Mouse (Mus musculus): ENCODE data around the gene Gstt2. TPM values are rescaled to one million over a fixed set of nuclear protein-coding genes. Genes with fewer than 3 reads are reported as not detected.
A peak's percentile ranks its signal among the peaks of the same experiment; 100 is the strongest.

The Gstt2 gene
- total and polyA plus RNA-seq, 2 experiments from 2014 or later = 10.2 to 11.1 TPM

- H3K9me3 ChIP-seq (ENCODE audit: low read length) = no peaks in the 10 kb centered on the region
Measured at GRCm38 (mm10) chr10:75880351-75880750, 43.1 kb upstream of the Gstt2 start.

GRCm38 (mm10) chr10:75878836-75879235 is 41.6 kb upstream of the Gstt2 start:
- Histone ChIP-seq H3K27ac (no peak overlapping the region), H3K4me3 (ENCODE audit: low read length) (no peak overlapping the region), H3K9me3 (ENCODE audit: low read length) (no peaks in the 10 kb centered on the region), H3K9ac (replicated peaks; ENCODE audit: low read length) (no peak overlapping the region), H3K27me3 (ENCODE audit: insufficient read depth, low read length) (no peaks in the 10 kb centered on the region), H3K4me1 (ENCODE audit: insufficient read depth, low read length) (peaks cover under 1% of the 10 kb centered on the region; the same call in 1 of the 2 replicates), H3K4me2 (ENCODE audit: low read depth, low read length) (no peak overlapping the region), H3K36me3 (ENCODE audit: insufficient read depth, low read length) (no peaks in the 10 kb centered on the region)
- WGBS = 78% methylated on average over 3 of the region's 3 CpGs
- DNase-seq (ENCODE audit: low spot score) = no peak
- no peak for TF ChIP-seq CTCF (IDR thresholded peaks at IDR 0.05; ENCODE audit: low read depth)
- ATAC-seq = no peak

More at GRCm38 (mm10) chr10:75880351-75880750, 43.1 kb upstream of the Gstt2 start:
- Histone ChIP-seq H3K4me3 (ENCODE audit: low read length) (no peak overlapping the region), H3K4me2 (ENCODE audit: low read depth, low read length) (no peak overlapping the region), H3K4me1 (ENCODE audit: insufficient read depth, low read length) (no peaks in the 10 kb centered on the region), H3K9ac (replicated peaks; ENCODE audit: low read length) (no peak overlapping the region), H3K36me3 (ENCODE audit: insufficient read depth, low read length) (no peaks in the 10 kb centered on the region), H3K27me3 (ENCODE audit: insufficient read depth, low read length) (no peaks in the 10 kb centered on the region), H3K27ac (no peak overlapping the region)
- no peak for TF ChIP-seq CTCF (IDR thresholded peaks at IDR 0.05; ENCODE audit: low read depth)
- DNase-seq (ENCODE audit: low spot score) (no peak), ATAC-seq (no peak)
- 92% methylated on average over 10 of the region's 10 CpGs for WGBS

- Histone ChIP-seq H3K4me2 (ENCODE audit: low read depth, low read length) (peak overlapping the region; percentile 50), H3K9me3 (ENCODE audit: low read length) (no peaks in the 10 kb centered on the region), H3K4me1 (ENCODE audit: insufficient read depth, low read length) (peaks cover 10% of the 10 kb centered on the region), H3K36me3 (ENCODE audit: insufficient read depth, low read length) (no peaks in the 10 kb centered on the region), H3K27me3 (ENCODE audit: insufficient read depth, low read length) (no peaks in the 10 kb centered on the region), H3K4me3 (ENCODE audit: low read length) (peak overlapping the region; percentile 25), H3K9ac (replicated peaks; ENCODE audit: low read length) (peak overlapping the region; percentile 28), H3K27ac (peak overlapping the region; percentile 81)
- DNase-seq (ENCODE audit: low spot score) (peak; percentile 50), ATAC-seq (no peak)
- 12% methylated on average over 10 of the region's 10 CpGs for WGBS
- no peak for TF ChIP-seq CTCF (IDR thresholded peaks at IDR 0.05; ENCODE audit: low read depth)
Measured at GRCm38 (mm10) chr10:75873543-75874170, 36.4 kb upstream of the Gstt2 start.

- Histone ChIP-seq H3K9me3 (ENCODE audit: low read length) (no peaks in the 10 kb centered on the region), H3K9ac (replicated peaks; ENCODE audit: low read length) (peak overlapping the region; percentile 28), H3K27ac (peak overlapping the region; percentile 81), H3K4me3 (ENCODE audit: low read length) (peak overlapping the region; percentile 25), H3K36me3 (ENCODE audit: insufficient read depth, low read length) (no peaks in the 10 kb centered on the region), H3K4me1 (ENCODE audit: insufficient read depth, low read length) (peaks cover 10% of the 10 kb centered on the region), H3K27me3 (ENCODE audit: insufficient read depth, low read length) (no peaks in the 10 kb centered on the region), H3K4me2 (ENCODE audit: low read depth, low read length) (peak overlapping the region; percentile 50)
- peak; percentile 96 for DNase-seq (ENCODE audit: low spot score)
- under 1% methylated on average over 11 of the region's 11 CpGs for WGBS
- peak; percentile 99 for ATAC-seq
- TF ChIP-seq CTCF (IDR thresholded peaks at IDR 0.05; ENCODE audit: low read depth) = no peak
Measured at GRCm38 (mm10) chr10:75872915-75873542, 35.8 kb upstream of the Gstt2 start.

GRCm38 (mm10) chr10:75872025-75872914 is 35.0 kb upstream of the Gstt2 start:
- Histone ChIP-seq H3K4me1 (ENCODE audit: insufficient read depth, low read length) (peaks cover 10% of the 10 kb centered on the region), H3K36me3 (ENCODE audit: insufficient read depth, low read length) (no peaks in the 10 kb centered on the region), H3K27me3 (ENCODE audit: insufficient read depth, low read length) (no peaks in the 10 kb centered on the region), H3K27ac (peak overlapping the region; percentile 81), H3K9me3 (ENCODE audit: low read length) (no peaks in the 10 kb centered on the region), H3K4me2 (ENCODE audit: low read depth, low read length) (peak overlapping the region; percentile 50), H3K9ac (replicated peaks; ENCODE audit: low read length) (peak overlapping the region; percentile 28; the same call in 1 of the 2 replicates), H3K4me3 (ENCODE audit: low read length) (peak overlapping the region; percentile 25)
- DNase-seq (ENCODE audit: low spot score) (no peak), ATAC-seq (no peak; the same call in 1 of the 2 replicates)
- no peak for TF ChIP-seq CTCF (IDR thresholded peaks at IDR 0.05; ENCODE audit: low read depth)
- 32% methylated on average over 10 of the region's 10 CpGs for WGBS

GRCm38 (mm10) chr10:75861587-75861986 is 24.4 kb upstream of the Gstt2 start:
- Histone ChIP-seq H3K27ac (no peak overlapping the region), H3K4me1 (ENCODE audit: insufficient read depth, low read length) (0 out of 2 replicates have a peak, but pooled peaks cover 7% of the 10 kb centered on the region), H3K4me2 (ENCODE audit: low read depth, low read length) (no peak overlapping the region), H3K4me3 (ENCODE audit: low read length) (no peak overlapping the region), H3K9me3 (ENCODE audit: low read length) (no peaks in the 10 kb centered on the region), H3K27me3 (ENCODE audit: insufficient read depth, low read length) (no peaks in the 10 kb centered on the region), H3K36me3 (ENCODE audit: insufficient read depth, low read length) (peaks cover 5% of the 10 kb centered on the region), H3K9ac (replicated peaks; ENCODE audit: low read length) (no peak overlapping the region)
- 44% methylated on average over 5 of the region's 5 CpGs for WGBS
- TF ChIP-seq CTCF (IDR thresholded peaks at IDR 0.05; ENCODE audit: low read depth) = no peak
- ATAC-seq (no peak), DNase-seq (ENCODE audit: low spot score) (no peak)
